Mouse (Mus musculus): ENCODE data around the gene Galntl6.

DNA sequence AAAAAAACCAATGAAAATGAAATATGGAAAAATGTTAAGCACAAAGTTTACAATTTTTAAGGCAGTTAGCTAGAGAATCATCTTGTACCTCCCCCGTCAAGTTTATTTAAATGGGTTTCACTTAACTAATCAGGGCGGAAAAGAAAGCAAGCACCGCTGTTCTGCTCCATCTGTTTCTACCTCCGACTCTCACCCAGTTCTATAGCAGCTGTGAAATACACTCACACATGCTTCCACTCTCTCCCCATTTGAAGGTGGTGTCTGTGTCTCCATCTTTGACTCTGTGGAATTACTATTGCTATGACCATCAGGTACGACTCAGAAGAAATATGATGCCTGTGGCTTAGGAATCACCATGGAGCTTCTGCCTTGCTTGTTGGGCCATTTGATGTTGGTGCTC is 1019.1 kb downstream of the Galntl6 start:
- TF ChIP-seq CTCF (IDR thresholded peaks at IDR 0.05; ENCODE audit: low read depth): no peak
- no peak for TF ChIP-seq EP300 (IDR thresholded peaks at IDR 0.05; ENCODE audit: low read depth)
